Mouse (Mus musculus) Patski (cell line): ENCODE measurements around the gene Stub1. TPM values are rescaled to one million over a fixed set of nuclear protein-coding genes. Genes with fewer than 3 reads are reported as not detected.
A peak's percentile ranks its signal among the peaks of the same experiment; 100 is the strongest.

Experiments
- ATAC-seq: fragments of 100-300 bp; one replicate; pipeline ENCODE4 v1.8.0; 2021
- CTCF ChIA-PET: fragments of 350-600 bp; sonication (Branson Sonifier 250); formaldehyde crosslinking; loops from one replicate; lab custom pipeline; 2022; ENCODE audit warnings: inconsistent platforms; lab: Charles Lee
- POLR2A ChIA-PET: fragments of 350-600 bp; sonication (Branson Sonifier 250); formaldehyde crosslinking; loops from one replicate; lab custom pipeline; 2022; ENCODE audit warnings: antibody characterized with exemption, inconsistent platforms; lab: Charles Lee
- DNase-seq: peaks from one replicate; pipeline ENCODE4 v3.0.0-alpha.2; 2011; ENCODE audit warnings: low read depth, low spot score
- H3K27me3 ChIP-seq: fragments of 371-371 bp; one replicate; pipeline ENCODE4 v1.5.1; 2021
- CTCF ChIP-seq: fragments of 100-300 bp; IDR thresholded peaks from one replicate; pipeline ENCODE4 v1.5.1; 2021
- in situ Hi-C: fragments of 300-500 bp; cut with MboI; formaldehyde crosslinking; loops from 3 replicates; pipeline ENCODE4 v1.11.1; 2018; ENCODE audit warnings: low pct_unique_long_range_greater_than_20kb, mixed read lengths
- polyA plus RNA-seq: library from polyadenylated mRNA; unstranded; gene quantifications from one replicate; pipeline ENCODE4 v1.2.3, GENCODE M21; 2021

Stub1 gene
- polyA plus RNA-seq, 1 experiment from 2014 or later: 188 TPM

GRCm38 (mm10) chr17:25832436-25833290 lies 541 bp downstream of the Stub1 start:
- CTCF ChIA-PET: interaction anchor here (0.9 to 2.1 kb wide), 3 partner anchors 9 to 36 kb away, joined by 3 to 8 read pairs (median 5); partner anchors contain the start of genes Mcrip2 and Wdr24
- ATAC-seq (peak; percentile 79), DNase-seq (peak; percentile 91)
- no peaks in the 10 kb centered on the region for H3K27me3 ChIP-seq
- in situ Hi-C loops: no loop called here
- no peak for TF ChIP-seq CTCF
- POLR2A ChIA-PET: interaction anchor here (0.6 to 2.5 kb wide), 11 partner anchors 9 to 632 kb away, joined by 3 to 11 read pairs (median 4); partner anchors contain the start of genes Fbxl16, Gm20683, Rhot2 and Wdr24

DNA sequence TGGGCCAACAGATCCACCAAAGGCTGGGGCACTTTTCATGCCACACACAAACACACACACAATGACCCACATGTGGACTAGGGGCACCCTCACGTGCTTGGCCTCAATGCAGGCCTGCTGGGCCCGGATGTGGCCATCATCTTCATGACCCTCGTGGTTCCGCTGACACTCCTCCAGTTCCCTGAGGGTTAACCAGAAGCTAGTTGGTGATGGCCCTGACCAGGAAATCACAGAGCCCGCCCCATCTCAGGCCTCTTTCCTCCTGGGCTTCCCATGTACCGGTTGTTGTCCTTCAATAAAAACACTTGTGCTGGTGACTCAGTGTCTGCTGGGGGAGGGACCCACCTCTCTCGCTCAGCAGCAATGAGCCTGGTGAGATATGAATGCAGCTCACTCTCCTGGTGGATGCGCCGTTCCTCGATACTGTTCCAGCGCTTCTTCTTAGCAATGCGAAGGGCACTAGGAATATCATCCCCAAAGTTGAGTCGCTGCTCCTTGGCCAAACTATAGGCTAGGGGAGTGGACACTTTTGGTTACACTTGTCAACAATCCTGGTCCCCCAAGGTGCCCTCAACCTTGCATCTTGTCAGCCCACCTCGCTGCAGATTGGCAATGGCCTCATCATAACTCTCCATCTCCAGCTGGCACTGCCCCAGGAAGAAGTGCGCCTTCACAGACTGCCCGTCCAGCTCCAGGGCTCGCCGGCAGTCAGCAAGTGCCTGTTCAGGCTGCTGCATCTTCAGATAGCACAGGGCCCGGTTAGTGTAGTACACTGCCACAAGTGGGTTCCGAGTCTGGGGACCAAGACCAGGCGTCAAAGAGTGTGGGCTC lies 1.5 kb downstream of the Stub1 start:
- DNase-seq: no peak
- in situ Hi-C loops: no loop called here
- TF ChIP-seq CTCF: no peak
- CTCF ChIA-PET: interaction anchor here (2.1 kb wide), 1 partner anchor 9 kb away, joined by 8 read pairs; the partner anchor contains the start of gene Wdr24
- no peaks in the 10 kb centered on the region for H3K27me3 ChIP-seq
- no peak for ATAC-seq
- POLR2A ChIA-PET: interaction anchor here (1.1 to 2.5 kb wide), 4 partner anchors 8 to 37 kb away, joined by 3 to 11 read pairs (median 6); partner anchors contain the start of gene Wdr24

DNA sequence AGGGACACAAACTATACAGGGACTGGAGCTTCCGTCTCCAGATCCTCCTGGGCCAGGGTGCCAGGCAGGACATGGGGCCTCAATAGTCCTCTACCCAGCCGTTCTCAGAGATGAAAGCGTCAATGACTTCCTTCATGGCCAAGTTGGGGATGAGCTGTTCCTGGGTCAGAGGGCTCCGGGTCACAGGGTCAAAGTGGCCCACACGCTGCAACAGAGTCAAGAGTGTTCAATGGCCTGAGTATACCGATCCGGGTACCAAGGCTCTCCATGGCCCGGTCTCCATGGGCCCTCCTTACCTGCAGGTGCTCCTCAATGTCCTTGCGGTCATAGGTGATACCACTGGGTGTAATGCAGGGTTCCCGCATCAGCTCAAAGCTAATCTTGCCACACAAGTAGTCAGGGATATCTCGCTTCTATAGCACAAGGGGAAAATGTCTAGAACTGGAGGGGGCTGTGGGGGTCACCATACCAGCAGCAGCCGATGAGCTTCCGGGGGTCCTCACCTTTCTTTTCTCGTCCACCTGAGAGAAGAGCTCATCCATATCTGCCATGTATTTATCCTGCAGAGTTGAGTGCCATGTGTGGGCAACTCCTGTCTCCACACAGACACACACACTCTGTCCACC lies 2.3 kb downstream of the Stub1 start:
- ATAC-seq: no peak
- POLR2A ChIA-PET: interaction anchor here (1.2 to 2.5 kb wide), 2 partner anchors 7 to 14 kb away, joined by 6 to 11 read pairs; partner anchors contain the start of gene Wdr24

GRCm38 (mm10) chr17:25830200-25830753 lies 2.9 kb downstream of the Stub1 start:
- POLR2A ChIA-PET: no interaction called here
- in situ Hi-C loops: no loop called here
- DNase-seq (no peak), ATAC-seq (no peak)
- CTCF ChIA-PET: no interaction called here
- TF ChIP-seq CTCF: no peak
- no peaks in the 10 kb centered on the region for H3K27me3 ChIP-seq

More for the DNA sequence above, 2.3 kb downstream of the Stub1 start:
- CTCF ChIA-PET: interaction anchor here (2.1 kb wide), 1 partner anchor 8 kb away, joined by 8 read pairs; the partner anchor contains the start of gene Wdr24
- no peak for DNase-seq
- TF ChIP-seq CTCF: no peak
- H3K27me3 ChIP-seq: no peaks in the 10 kb centered on the region
- in situ Hi-C loops: no loop called here

- H3K27me3 ChIP-seq: no peaks in the 10 kb centered on the region
- in situ Hi-C loops: no loop called here
- ATAC-seq: no peak
- POLR2A ChIA-PET: no interaction called here
- no peak for DNase-seq
- CTCF ChIA-PET: no interaction called here
- no peak for TF ChIP-seq CTCF
Measured at GRCm38 (mm10) chr17:25829558-25830017, 3.6 kb downstream of the Stub1 start.

DNA sequence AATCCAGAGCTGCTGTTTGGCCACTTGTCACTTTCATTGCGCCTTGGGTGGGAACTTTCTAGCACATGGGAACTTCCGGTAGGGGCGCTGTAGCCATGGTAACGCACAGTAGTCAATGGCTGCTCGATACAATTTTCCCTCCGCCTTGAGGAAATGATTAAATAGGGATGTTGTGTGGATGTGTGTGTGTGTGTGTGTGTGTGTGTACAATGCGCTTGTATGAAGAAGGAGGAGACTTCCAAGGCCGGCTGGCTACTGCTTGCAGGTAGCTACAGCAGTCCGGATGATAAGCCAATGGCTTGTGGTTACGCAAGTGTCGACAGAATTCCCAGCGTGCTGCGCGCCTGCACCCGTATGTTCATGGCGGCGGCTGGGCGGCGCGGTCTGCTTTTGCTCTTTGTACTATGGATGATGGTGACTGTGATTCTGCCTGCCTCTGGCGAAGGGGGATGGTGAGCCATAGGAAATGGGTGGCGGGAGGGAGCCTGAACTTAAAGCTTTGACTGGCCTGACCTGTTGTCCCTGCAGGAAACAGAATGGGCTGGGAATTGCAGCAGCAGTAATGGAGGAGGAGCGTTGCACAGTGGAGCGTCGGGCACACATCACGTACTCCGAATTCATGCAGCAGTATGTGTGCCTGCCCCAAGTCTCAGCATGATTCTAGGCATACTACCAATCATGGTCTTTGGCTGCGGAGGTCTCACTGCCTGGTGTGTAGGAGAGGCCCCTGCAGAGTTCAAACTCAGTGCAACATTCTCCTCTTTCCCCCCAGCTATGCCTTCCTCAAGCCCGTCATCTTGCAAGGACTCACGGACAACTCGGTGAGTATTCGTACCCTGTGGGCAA lies 4.3 kb downstream of the Stub1 start, which contains the start of gene Jmjd8:
Jmjd8 (plus strand) TSS at position 156 of the 846 bp plus-strand sequence.
- ChIA-PET POLR2A (interaction anchor here (1.1 kb wide), 1 partner anchor 46 kb away, joined by 3 read pairs; the partner anchor contains the start of gene Mettl26), CTCF (no interaction called here)
- no peak for TF ChIP-seq CTCF
- DNase-seq: no peak
- in situ Hi-C loops: no loop called here
- no peak for ATAC-seq
- no peaks in the 10 kb centered on the region for H3K27me3 ChIP-seq

- POLR2A ChIA-PET: interaction anchor here (0.7 to 1.1 kb wide), 2 partner anchors 9 to 46 kb away, joined by 3 to 4 read pairs; partner anchors contain the start of genes Mettl26 and Rhbdl1
- CTCF ChIA-PET: no interaction called here
- no peak for TF ChIP-seq CTCF
- no peak for DNase-seq
- no peak for ATAC-seq
- H3K27me3 ChIP-seq: no peaks in the 10 kb centered on the region
- in situ Hi-C loops: no loop called here
Measured at GRCm38 (mm10) chr17:25828223-25828594, 5.0 kb downstream of the Stub1 start.

DNA sequence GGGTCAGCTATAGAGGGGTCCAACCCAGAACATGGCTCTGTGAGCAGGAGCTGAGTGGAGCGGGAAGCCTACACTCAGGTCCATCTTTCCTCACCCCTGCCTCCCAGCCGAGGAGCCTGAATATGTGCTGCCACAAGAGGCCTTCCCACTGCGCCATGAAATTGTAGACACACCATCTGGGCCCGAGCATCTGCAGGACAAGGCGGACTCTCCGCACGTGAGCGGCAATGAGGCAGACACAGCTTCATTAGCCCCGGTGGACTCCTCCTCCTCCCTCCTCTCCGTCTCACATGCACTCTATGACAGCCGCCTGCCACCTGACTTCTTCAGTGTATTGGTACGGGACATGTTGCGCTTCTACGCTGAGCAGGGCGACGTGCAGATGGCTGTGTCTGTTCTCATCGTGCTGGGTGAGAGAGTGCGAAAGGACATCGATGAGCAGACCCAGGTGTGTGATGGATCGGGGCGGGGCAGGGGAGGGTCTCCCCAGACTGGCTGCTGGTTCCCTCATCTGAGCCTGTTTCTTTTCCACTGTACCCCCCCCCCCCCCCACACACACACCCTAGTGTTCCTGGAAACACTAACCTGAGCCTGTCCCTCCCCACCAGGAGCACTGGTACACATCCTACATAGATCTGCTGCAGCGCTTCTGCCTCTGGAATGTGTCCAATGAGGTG lies 5.5 kb downstream of the Stub1 start:
- CTCF ChIA-PET: no interaction called here
- ATAC-seq: no peak
- in situ Hi-C loops: no loop called here

More for the DNA sequence above, 5.5 kb downstream of the Stub1 start:
- no peaks in the 10 kb centered on the region for H3K27me3 ChIP-seq
- POLR2A ChIA-PET: interaction anchor here (0.7 to 1.1 kb wide), 2 partner anchors 9 to 47 kb away, joined by 3 to 4 read pairs; partner anchors contain the start of genes Mettl26 and Rhbdl1
- no peak for TF ChIP-seq CTCF
- DNase-seq: no peak
